Mouse (Mus musculus) limb, embryonic 12.5 days (tissue): Measurements from ENCODE around the gene Elk3. TPM values are rescaled to one million over a fixed set of nuclear protein-coding genes. Genes with fewer than 3 reads are reported as not detected.
A peak's percentile ranks its signal among the peaks of the same experiment; 100 is the strongest.

ENCODE experiments used
- ATAC-seq: fragments of 200-750 bp; cut with Nextera tagmentation; 2 replicates; pipeline ENCODE4 v1.8.0; 2017; ENCODE audit warnings: low read depth, moderate TSS enrichment; ENCODE audit not compliant: insufficient number of reproducible peaks, insufficient read depth, low FRiP score, low TSS enrichment
- H3K27ac ChIP-seq: fragments of 300-500 bp; sonication (generic); 2 replicates; pipeline ENCODE4 v1.5.1; 2016; ENCODE audit warnings: mild to moderate bottlenecking, moderate library complexity
- H3K27me3 ChIP-seq: fragments of 300-500 bp; sonication (generic); 2 replicates; pipeline ENCODE4 v1.6.1; 2016; ENCODE audit warnings: mild to moderate bottlenecking, moderate library complexity
- H3K36me3 ChIP-seq: fragments of 300-500 bp; sonication (generic); 2 replicates; pipeline ENCODE4 v1.6.1; 2016; ENCODE audit warnings: mild to moderate bottlenecking, moderate library complexity
- H3K4me1 ChIP-seq: fragments of 300-500 bp; sonication (generic); replicated peaks from 2 replicates; pipeline ENCODE4 v1.6.1; 2016
- H3K4me2 ChIP-seq: fragments of 300-500 bp; sonication (generic); 2 replicates; pipeline ENCODE4 v1.6.1; 2016; ENCODE audit warnings: mild to moderate bottlenecking, moderate library complexity
- H3K4me3 ChIP-seq: fragments of 300-500 bp; sonication (generic); replicated peaks from 2 replicates; pipeline ENCODE4 v1.5.1; 2016; ENCODE audit warnings: mild to moderate bottlenecking
- H3K9ac ChIP-seq: fragments of 300-500 bp; sonication (generic); replicated peaks from 2 replicates; pipeline ENCODE4 v1.6.1; 2016; ENCODE audit warnings: mild to moderate bottlenecking, moderate library complexity
- H3K9me3 ChIP-seq: fragments of 300-500 bp; sonication (generic); 2 replicates; pipeline ENCODE4 v1.6.1; 2016; ENCODE audit warnings: mild to moderate bottlenecking, moderate library complexity
- WGBS: fragments of 180-500 bp; shearing (Covaris S2); methylation state at CpG from one replicate; pipeline ENCODE4 v1.1.7; 2016; 5-methylcytosine and 5-hydroxymethylcytosine counted together
- polyA plus RNA-seq: library from polyadenylated mRNA; unstranded; fragments of >200 nt; fragmentation: Nextera tagmentation; extraction: Ambion mirVana; gene quantifications from 2 replicates; pipeline ENCODE4 v1.2.1, GENCODE M21; 2016

Gene Elk3
- polyA plus RNA-seq, 1 experiment from 2014 or later = 47.2 TPM

GRCm38 (mm10) chr10:93311576-93311975 lies 641 bp upstream of the Elk3 start:
- Histone ChIP-seq H3K4me3 (peak overlapping the region; percentile 84), H3K27me3 (no peaks in the 10 kb centered on the region), H3K36me3 (no peaks in the 10 kb centered on the region), H3K4me1 (peaks cover 36% of the 10 kb centered on the region), H3K4me2 (peak overlapping the region; percentile 69), H3K9ac (no peak overlapping the region), H3K9me3 (no peaks in the 10 kb centered on the region), H3K27ac (peak overlapping the region; percentile 100)
- 7% methylated on average over 4 of the region's 4 CpGs for WGBS
- peak; percentile 32; the same call in 1 of the 2 replicates for ATAC-seq

- Histone ChIP-seq H3K27me3 (no peaks in the 10 kb centered on the region), H3K4me3 (peak overlapping the region; percentile 84), H3K4me2 (peak overlapping the region; percentile 69), H3K9ac (peak overlapping the region; percentile 97), H3K4me1 (peaks cover 49% of the 10 kb centered on the region), H3K9me3 (no peaks in the 10 kb centered on the region), H3K27ac (peak overlapping the region; percentile 100), H3K36me3 (no peaks in the 10 kb centered on the region)
- ATAC-seq = 0 out of 2 replicates have a peak, but pooled peaks have one; percentile 16
- under 1% methylated on average over 43 of the region's 43 CpGs for WGBS
These were observed 857 bp downstream of the Elk3 start for GRCm38 (mm10) chr10:93309934-93310621.

DNA sequence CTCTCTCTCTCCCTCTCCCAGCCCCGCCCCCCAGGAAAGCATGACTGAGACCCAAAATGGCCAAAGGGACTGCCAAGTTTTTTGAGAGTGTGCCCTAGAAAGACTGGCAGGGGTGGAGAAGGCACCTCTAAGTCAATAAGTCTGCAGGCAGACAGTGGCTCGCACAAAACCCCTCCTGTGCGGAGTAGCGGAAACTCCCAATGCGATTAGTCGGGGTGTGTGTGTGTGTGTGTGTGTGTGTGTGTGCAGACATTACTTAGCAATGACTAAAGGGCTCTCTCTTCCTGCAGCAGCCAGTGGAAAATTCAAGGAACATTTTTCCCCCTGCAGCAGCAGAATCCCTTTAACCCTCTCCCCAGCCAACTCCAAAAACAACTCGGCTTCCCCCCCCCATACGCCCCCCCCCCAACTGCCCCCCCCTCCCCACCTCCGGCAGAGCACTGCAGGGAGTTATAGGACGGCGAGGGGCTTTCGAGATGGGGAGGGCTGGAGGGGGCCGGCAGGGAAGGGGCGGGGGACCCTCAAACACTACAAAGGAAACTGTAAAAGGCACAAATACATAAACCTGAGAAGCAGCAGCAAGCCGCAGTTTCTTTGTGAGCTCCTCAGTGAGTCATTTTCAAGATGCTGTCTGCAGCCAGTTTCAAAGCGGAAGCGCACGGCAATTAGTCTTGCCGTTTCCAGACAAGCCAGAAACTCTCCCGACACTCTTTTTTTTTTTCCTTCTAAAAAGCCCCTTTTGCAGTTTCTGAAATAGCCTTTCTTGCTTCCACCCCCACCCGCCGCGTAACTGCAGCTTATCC lies 1.6 kb downstream of the Elk3 start:
- Histone ChIP-seq H3K27ac (peak overlapping the region; percentile 100), H3K4me3 (peak overlapping the region; percentile 84), H3K9me3 (no peaks in the 10 kb centered on the region), H3K27me3 (no peaks in the 10 kb centered on the region), H3K4me1 (peaks cover 52% of the 10 kb centered on the region), H3K4me2 (peak overlapping the region; percentile 69), H3K36me3 (no peaks in the 10 kb centered on the region), H3K9ac (peak overlapping the region; percentile 97)
- 1% methylated on average over 20 of the region's 23 CpGs for WGBS
- peak; percentile 54 for ATAC-seq

DNA sequence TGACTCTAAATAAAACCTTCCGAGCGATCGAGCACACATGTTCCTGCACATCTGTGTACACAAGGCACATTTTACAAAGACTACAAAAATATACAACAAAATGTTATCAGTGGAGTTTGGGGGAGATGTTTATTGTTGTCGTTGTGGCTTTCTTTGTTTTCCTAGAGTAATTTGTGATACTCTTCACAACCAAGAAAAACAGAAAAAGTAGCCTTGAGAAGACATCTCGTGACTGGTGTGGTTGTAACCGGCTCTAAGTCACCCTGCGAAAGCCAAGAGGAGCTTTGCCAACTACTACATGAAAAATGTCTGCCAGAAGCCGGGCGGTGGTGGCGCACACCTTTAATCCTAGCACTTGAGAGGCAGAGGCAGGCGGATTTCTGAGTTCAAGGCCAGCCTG lies 4.6 kb downstream of the Elk3 start:
- no peak overlapping the region for H3K27ac ChIP-seq

DNA sequence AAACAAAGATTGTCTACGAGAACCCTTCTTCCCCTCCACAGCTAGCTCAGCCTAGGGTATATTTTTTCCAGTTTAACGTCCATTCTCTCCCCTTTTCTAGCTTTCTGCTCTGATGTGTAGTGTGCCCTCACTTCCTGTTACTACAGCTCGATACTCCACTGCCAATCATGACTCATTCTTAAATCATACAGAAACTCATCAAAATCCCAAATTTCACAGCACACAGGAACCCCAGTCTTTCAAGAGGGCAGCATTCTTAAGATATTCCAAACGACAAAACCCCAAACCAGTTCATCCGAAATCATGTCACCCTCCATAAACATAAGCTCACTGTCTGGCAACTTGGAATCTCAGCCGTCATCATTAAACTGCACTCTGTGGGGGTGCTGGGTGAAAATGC lies 5.0 kb downstream of the Elk3 start:
- no peaks in the 10 kb centered on the region for H3K27me3 ChIP-seq
- 0 out of 2 replicates have a peak, but pooled peaks cover 2% of the 10 kb centered on the region for H3K36me3 ChIP-seq
- H3K4me1 ChIP-seq = peaks cover 55% of the 10 kb centered on the region
- H3K4me2 ChIP-seq = peak overlapping the region; percentile 20
- WGBS = 54% methylated on average over 6 of the region's 6 CpGs
- H3K27ac ChIP-seq = no peak overlapping the region
- no peak overlapping the region for H3K9ac ChIP-seq
- H3K4me3 ChIP-seq = no peak overlapping the region
- no peak for ATAC-seq
- H3K9me3 ChIP-seq = no peaks in the 10 kb centered on the region

More for the DNA sequence above, 4.6 kb downstream of the Elk3 start:
- no peaks in the 10 kb centered on the region for H3K9me3 ChIP-seq
- WGBS = 74% methylated on average over 11 of the region's 11 CpGs
- H3K4me2 ChIP-seq = peak overlapping the region; percentile 20; the same call in 1 of the 2 replicates
- H3K27me3 ChIP-seq = no peaks in the 10 kb centered on the region
- no peaks in the 10 kb centered on the region for H3K36me3 ChIP-seq
- no peak for ATAC-seq
- H3K4me1 ChIP-seq = peaks cover 58% of the 10 kb centered on the region
- no peak overlapping the region for H3K9ac ChIP-seq
- no peak overlapping the region for H3K4me3 ChIP-seq

DNA sequence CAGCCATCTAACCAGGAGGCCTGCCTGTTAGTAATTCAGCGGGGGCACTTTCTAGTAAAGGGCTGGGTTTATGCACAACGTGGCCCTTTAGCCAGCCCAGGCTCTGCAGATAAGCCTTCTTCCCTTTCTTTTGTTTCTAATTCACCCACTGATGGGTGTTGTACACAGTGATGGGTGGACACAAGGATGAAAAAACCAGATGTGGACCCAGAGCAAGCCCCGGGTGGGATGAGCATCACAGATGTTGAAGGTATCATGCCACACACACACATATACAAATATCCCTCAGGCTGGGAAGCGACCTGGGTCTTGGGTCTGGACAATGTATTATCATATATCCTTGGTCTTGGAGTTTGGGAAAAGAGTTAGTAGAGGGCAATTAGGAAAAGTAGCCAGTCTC lies 7.7 kb downstream of the Elk3 start:
- Histone ChIP-seq H3K27ac (peak overlapping the region; percentile 41; the same call in 1 of the 2 replicates), H3K4me1 (peaks cover 62% of the 10 kb centered on the region), H3K27me3 (no peaks in the 10 kb centered on the region), H3K9ac (0 out of 2 replicates have a peak overlapping the region, but pooled peaks have one; percentile 0), H3K4me2 (no peak overlapping the region; the same call in 1 of the 2 replicates), H3K36me3 (0 out of 2 replicates have a peak, but pooled peaks cover 10% of the 10 kb centered on the region), H3K9me3 (no peaks in the 10 kb centered on the region), H3K4me3 (no peak overlapping the region)
- WGBS = 61% methylated on average over 4 of the region's 4 CpGs
- no peak for ATAC-seq

DNA sequence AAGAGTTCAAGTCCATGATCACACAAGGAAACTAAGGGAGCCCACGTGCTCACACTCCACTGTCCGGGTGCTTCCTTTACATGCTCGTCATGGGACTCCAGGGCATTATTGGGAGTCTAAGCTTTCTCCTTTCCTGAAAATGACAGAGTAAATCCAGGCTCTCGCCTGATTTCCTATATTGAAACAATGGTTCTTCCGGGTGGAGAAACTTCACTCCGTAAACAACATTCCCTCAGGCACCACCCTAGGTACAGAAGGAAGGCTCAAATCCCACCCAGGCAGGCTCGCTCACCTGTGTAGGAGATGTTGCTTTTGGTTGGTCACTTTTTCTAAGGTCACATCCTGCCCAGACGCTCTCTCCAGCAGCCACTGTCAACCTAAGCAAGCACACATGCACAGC lies 9.1 kb downstream of the Elk3 start:
- H3K27ac ChIP-seq = no peak overlapping the region
- no peaks in the 10 kb centered on the region for H3K9me3 ChIP-seq
- peaks cover 14% of the 10 kb centered on the region; the same call in 1 of the 2 replicates for H3K36me3 ChIP-seq
- H3K4me1 ChIP-seq = peaks cover 59% of the 10 kb centered on the region
- no peak overlapping the region for H3K4me2 ChIP-seq
- no peaks in the 10 kb centered on the region for H3K27me3 ChIP-seq
- H3K9ac ChIP-seq = no peak overlapping the region
- 81% methylated on average over 8 of the region's 8 CpGs for whole genome bisulfite sequencing
- no peak overlapping the region for H3K4me3 ChIP-seq
- no peak for ATAC-seq

- Histone ChIP-seq H3K9me3 (no peaks in the 10 kb centered on the region), H3K9ac (no peak overlapping the region), H3K27me3 (no peaks in the 10 kb centered on the region), H3K4me3 (no peak overlapping the region), H3K36me3 (peaks cover 22% of the 10 kb centered on the region; the same call in 1 of the 2 replicates), H3K4me2 (0 out of 2 replicates have a peak overlapping the region, but pooled peaks have one; percentile 10), H3K27ac (peak overlapping the region; percentile 78), H3K4me1 (peaks cover 68% of the 10 kb centered on the region)
- 59% methylated on average over 7 of the region's 7 CpGs for WGBS
- ATAC-seq = no peak
These were observed 12.7 kb downstream of the Elk3 start for GRCm38 (mm10) chr10:93298208-93298607.

DNA sequence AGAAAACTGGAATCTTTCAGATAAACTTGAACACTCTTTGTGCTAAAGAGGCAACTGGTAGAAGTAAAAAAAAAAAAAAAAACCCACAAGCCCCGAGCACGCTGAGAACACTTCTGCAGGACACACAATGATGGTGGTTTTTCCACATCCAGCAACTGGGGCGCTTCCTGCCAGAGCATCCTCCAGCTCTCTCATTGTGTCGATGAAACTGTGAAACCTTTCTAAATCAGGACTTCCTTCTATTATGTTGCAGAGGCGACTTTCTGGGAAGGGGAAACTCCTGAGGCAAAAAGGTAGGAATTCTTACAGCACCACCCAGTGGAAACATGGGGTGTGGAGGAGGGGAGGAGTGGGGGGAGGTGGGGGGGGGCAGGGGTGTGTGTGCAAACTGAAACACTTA lies 13.2 kb downstream of the Elk3 start:
- H3K27me3 ChIP-seq = no peaks in the 10 kb centered on the region
- H3K4me2 ChIP-seq = 0 out of 2 replicates have a peak overlapping the region, but pooled peaks have one; percentile 10
- peak overlapping the region; percentile 78 for H3K27ac ChIP-seq
- no peaks in the 10 kb centered on the region for H3K9me3 ChIP-seq
- ATAC-seq = no peak
- no peak overlapping the region for H3K9ac ChIP-seq
- H3K4me3 ChIP-seq = no peak overlapping the region
- WGBS = 60% methylated on average over 5 of the region's 5 CpGs
- H3K36me3 ChIP-seq = peaks cover 24% of the 10 kb centered on the region; the same call in 1 of the 2 replicates
- H3K4me1 ChIP-seq = peaks cover 66% of the 10 kb centered on the region

DNA sequence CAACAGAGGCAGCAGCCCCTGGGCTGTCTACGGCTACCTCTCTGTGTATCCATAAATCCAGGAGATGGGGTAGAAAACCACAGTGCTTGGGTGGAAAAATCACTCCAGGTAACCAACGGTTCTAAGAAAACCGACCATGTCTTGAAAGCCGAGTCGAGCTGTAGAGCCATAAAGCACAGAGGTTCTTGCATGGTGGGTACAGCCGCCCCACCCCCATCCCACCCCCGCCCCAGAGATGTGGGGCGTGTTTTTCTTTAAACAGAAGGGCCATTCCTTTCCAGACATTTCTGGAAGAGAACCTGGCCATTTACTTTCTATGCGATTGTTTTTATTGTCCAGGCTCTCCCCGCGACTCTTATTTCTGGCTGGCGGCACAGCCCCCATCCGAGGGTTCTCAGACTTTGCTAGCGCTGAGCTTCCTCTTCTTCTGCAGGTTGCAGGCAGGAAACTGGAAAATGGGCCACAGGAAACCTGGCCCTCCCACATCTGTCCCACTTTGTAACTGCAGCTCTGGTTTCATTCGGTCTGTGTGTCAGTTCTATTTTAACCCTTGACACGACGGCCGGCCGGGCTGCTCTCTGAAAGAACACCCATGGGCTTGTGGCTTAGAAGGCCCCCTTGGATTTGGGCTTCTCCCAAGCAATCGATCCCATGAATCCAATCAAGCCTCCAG lies 16.3 kb downstream of the Elk3 start:
- peak overlapping the region; percentile 53 for H3K4me2 ChIP-seq
- no peaks in the 10 kb centered on the region for H3K9me3 ChIP-seq
- H3K27me3 ChIP-seq = no peaks in the 10 kb centered on the region
- H3K36me3 ChIP-seq = peaks cover 14% of the 10 kb centered on the region; the same call in 1 of the 2 replicates
- peaks cover 62% of the 10 kb centered on the region for H3K4me1 ChIP-seq
- H3K9ac ChIP-seq = peak overlapping the region; percentile 37; the same call in 1 of the 2 replicates
- ATAC-seq = no peak
- 20% methylated on average over 20 of the region's 20 CpGs for WGBS
- H3K4me3 ChIP-seq = peak overlapping the region; percentile 19
- H3K27ac ChIP-seq = peak overlapping the region; percentile 92
